ENCODE assay signal across 17 mouse cellular contexts in the genomic region with DNA sequence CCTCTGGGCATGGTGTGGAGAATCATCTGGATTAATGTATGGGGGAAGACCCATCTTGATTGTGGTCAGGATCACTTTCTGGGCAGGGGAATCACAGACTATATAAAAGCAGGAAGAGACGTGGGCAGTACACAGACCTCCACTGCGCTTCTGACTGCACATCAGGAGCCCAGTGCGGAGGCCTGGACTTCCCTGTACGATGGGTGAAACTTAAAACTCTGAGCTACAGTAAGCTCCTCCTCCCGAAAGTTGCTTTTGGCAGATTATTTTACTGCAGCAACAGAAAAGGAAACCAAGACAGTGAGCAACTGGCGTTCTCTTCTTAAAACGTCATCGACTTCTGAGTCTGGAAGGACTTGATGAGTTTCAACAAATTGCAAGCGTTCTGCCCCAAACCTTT. TPM values are rescaled to one million over a fixed set of nuclear protein-coding genes. Genes with fewer than 3 reads are reported as not detected.
DNase-seq lines count a peak whose midpoint lies in the region; ATAC-seq and TF ChIP-seq lines count a peak whose summit lies in the region.
"Had no signal": no experiment of that assay in that cellular context is flagged by ENCODE, and none has a peak within 500 bp of the region (broad histone marks: within the 10 kb centered on the region; RNA-seq: fewer than 3 reads in every experiment).

No protein-coding gene starts in this region.

- H3K9ac ChIP-seq in kidney, postnatal 0 days (ENCODE audit: low read depth, low read length): no peak overlapping the region
- H3K9ac ChIP-seq in MEL (ENCODE audit: control insufficient read depth, low read depth, low read length, poor library complexity, severe bottlenecking): no peak overlapping the region
- H3K9ac ChIP-seq: hindbrain, embryonic 15.5 days; limb, embryonic 13.5 days; liver, embryonic 15.5 days; neural tube, embryonic 13.5 days had no signal

- WGBS in kidney, postnatal 0 days: 58% methylated on average over 9 of the region's 9 CpGs

- H3K4me3 ChIP-seq in kidney, postnatal 0 days (replicated peaks; ENCODE audit: low read depth, low read length): no peak overlapping the region
- 0 out of 4 replicates have a peak overlapping the region, but pooled peaks of 1 of the 2 experiments have one; percentile 22 for H3K4me3 ChIP-seq in MEL (ENCODE audit: control insufficient read depth in 1 of 2, insufficient read depth in 1 of 2, low read depth in 2 of 2, low read length in 2 of 2)
- H3K4me3 ChIP-seq: hindbrain, embryonic 15.5 days; left cerebral cortex, adult 2 months; limb, embryonic 13.5 days; liver, embryonic 15.5 days; neural tube, embryonic 13.5 days had no signal

- H3K36me3 ChIP-seq in kidney, postnatal 0 days (ENCODE audit: insufficient read depth, low read length): no peaks in the 10 kb centered on the region
- H3K36me3 ChIP-seq in MEL (ENCODE audit: control insufficient read depth in 1 of 2, insufficient read depth in 2 of 2, low read length in 2 of 2): no peaks in the 10 kb centered on the region
- H3K36me3 ChIP-seq: hindbrain, embryonic 15.5 days; limb, embryonic 13.5 days; liver, embryonic 15.5 days; neural tube, embryonic 13.5 days had no signal

- H3K4me1 ChIP-seq in kidney, postnatal 0 days (replicated peaks; ENCODE audit: insufficient read depth, low read length): no peaks in the 10 kb centered on the region
- H3K4me1 ChIP-seq in MEL (ENCODE audit: control insufficient read depth in 1 of 2, insufficient read depth in 2 of 2, low read length in 2 of 2): no peaks in the 10 kb centered on the region
- H3K4me1 ChIP-seq: hindbrain, embryonic 15.5 days; limb, embryonic 13.5 days; liver, embryonic 15.5 days; neural tube, embryonic 13.5 days had no signal

- ATAC-seq in kidney, postnatal 0 days (replicated peaks; ENCODE audit: low FRiP score, low read depth): no peak
- peak; percentile 76 for ATAC-seq in megakaryocyte progenitor cell, adult 5-6 weeks (replicated peaks; ENCODE audit: poor library complexity)

- no peak for TF ChIP-seq RAD21 in MEL (IDR thresholded peaks at IDR 0.05; ENCODE audit: low read depth, low read length)

- H3K9me3 ChIP-seq in kidney, postnatal 0 days (replicated peaks; ENCODE audit: low read length): no peaks in the 10 kb centered on the region
- H3K9me3 ChIP-seq in MEL (replicated peaks; ENCODE audit: insufficient read depth, low read length): no peaks in the 10 kb centered on the region
- H3K9me3 ChIP-seq: hindbrain, embryonic 15.5 days; limb, embryonic 13.5 days; liver, embryonic 15.5 days; neural tube, embryonic 13.5 days had no signal

- TF ChIP-seq POLR2A in MEL (IDR thresholded peaks at IDR 0.05; ENCODE audit: control insufficient read depth in 1 of 2, insufficient read depth in 1 of 2, low read depth in 1 of 2, low read length in 2 of 2, poor library complexity in 1 of 2): no peak

- TF ChIP-seq CTCF in kidney, postnatal 0 days (IDR thresholded peaks at IDR 0.05; ENCODE audit: low read depth): no peak
- TF ChIP-seq CTCF in MEL (IDR thresholded peaks at IDR 0.05 in 2 of 3, conservative IDR thresholded peaks at IDR 0.05 in 1 of 3; ENCODE audit: control insufficient read depth in 1 of 3, insufficient read depth in 1 of 3, low read depth in 2 of 3, low read length in 3 of 3, poor library complexity in 1 of 3, severe bottlenecking in 1 of 3): no peak

- H3K27ac ChIP-seq in kidney, postnatal 0 days: no peak overlapping the region
- H3K27ac ChIP-seq in MEL (ENCODE audit: control insufficient read depth, low read depth, low read length): no peak overlapping the region
- H3K27ac ChIP-seq: hindbrain, embryonic 15.5 days; left cerebral cortex, adult 2 months; limb, embryonic 13.5 days; liver, embryonic 15.5 days; neural tube, embryonic 13.5 days had no signal

- H3K27me3 ChIP-seq in kidney, postnatal 0 days (ENCODE audit: insufficient read depth, low read length): no peaks in the 10 kb centered on the region
- peaks cover 0 to 3% of the 10 kb centered on the region in 2 experiments; a peak in 2 of 4 replicates for H3K27me3 ChIP-seq in MEL (ENCODE audit: control insufficient read depth in 1 of 2, insufficient read depth in 2 of 2, low read length in 2 of 2)
- H3K27me3 ChIP-seq: hindbrain, embryonic 15.5 days; limb, embryonic 13.5 days; liver, embryonic 15.5 days; neural tube, embryonic 13.5 days had no signal

- H3K4me2 ChIP-seq in kidney, postnatal 0 days (ENCODE audit: low read length): no peak overlapping the region
- H3K4me2 ChIP-seq: hindbrain, embryonic 15.5 days; neural tube, embryonic 13.5 days had no signal

- H3K79me2 ChIP-seq in MEL (ENCODE audit: control insufficient read depth, insufficient read depth, low read length, poor library complexity): no peaks in the 10 kb centered on the region

- peak; percentile 52 for DNase-seq in kidney, postnatal 0 days (ENCODE audit: low spot score)
- no peak for DNase-seq in kidney, adult 8-10 months
- DNase-seq in CD4-positive, CD25-positive, alpha-beta regulatory T cell, adult 2 months (ENCODE audit: low read depth, low spot score): peak; percentile 31
- DNase-seq in MEL (ENCODE audit: low read depth, low spot score): peak; percentile 54
- DNase-seq in thymus, postnatal 25 days: no peak
- no peak for DNase-seq in gastrocnemius, postnatal 10 days
- DNase-seq: adrenal gland, postnatal 36 days; cerebellum, adult 9-11 months; gastrocnemius, postnatal 14 days; kidney, adult 9 months; thymus, postnatal 14 days had no signal

- TF ChIP-seq EP300 in MEL (IDR thresholded peaks at IDR 0.05; ENCODE audit: low read depth in 1 of 2, low read length in 2 of 2): no peak

TF ChIP-seq in MEL, 35 proteins besides CTCF, POLR2A, EP300 and RAD21:
- TF ChIP-seq MEF2A (IDR thresholded peaks at IDR 0.05; ENCODE audit: extremely low read depth, insufficient replicate concordance, low read depth, low read length, poor library complexity, severe bottlenecking): no peak
- TF ChIP-seq NELFE (IDR thresholded peaks at IDR 0.05; ENCODE audit: low read depth, low read length): no peak
- no peak for TF ChIP-seq CHD1 (IDR thresholded peaks at IDR 0.05; ENCODE audit: low read depth, low read length)
- TF ChIP-seq KAT2A (conservative IDR thresholded peaks at IDR 0.05; ENCODE audit: low read depth, low read length): no peak
- no peak for TF ChIP-seq MAFK (IDR thresholded peaks at IDR 0.05; ENCODE audit: borderline replicate concordance, low read depth, low read length)
TF ChIP-seq in MEL: peak in this region for 0.

RNA-seq across cellular contexts. Expression of a gene that starts 23.4 kb away (rescaled TPM):
- polyA plus RNA-seq in kidney, postnatal 0 days (2015; fragmentation: Nextera tagmentation; extraction: Ambion mirVana): 224 and 225 TPM in 2 replicates
- 74.0 and 80.9 TPM in 2 replicates for total RNA-seq in MEL (2012; rRNA removed)
- polyA plus RNA-seq in MEL (2012; ENCODE audit: insufficient read depth in 1 of 2, insufficient read length in 2 of 2, low read depth in 1 of 2, low replicate concordance in 2 of 2, missing spikeins in 1 of 2): 10 to 100 TPM in 1 of 2 experiments, not detected in 1; 91.0 TPM
- total RNA-seq in megakaryocyte progenitor cell, adult 5-6 weeks (2015): 122 and 128 TPM in 2 replicates
- total RNA-seq in megakaryocyte progenitor cell, adult 5-6 weeks (2017): 131 and 138 TPM in 2 replicates
- 10 to 100 TPM; 82.2 to 89.8 TPM for total RNA-seq in gastrocnemius, postnatal 10 days (2021)

Comparison
In these comparisons a context has a peak if more than half of its experiments do, and no peak if none do; other contexts are left out.
1. DNase-seq: peak in kidney, postnatal 0 days (single experiment), CD4-positive, CD25-positive, alpha-beta regulatory T cell, adult 2 months (single experiment) and MEL (single experiment); none in kidney, adult 8-10 months (0 of 2), thymus, postnatal 25 days (single experiment) and gastrocnemius, postnatal 10 days (single experiment).